Mouse (Mus musculus): ENCODE results near the gene Bcl11b.

DNA sequence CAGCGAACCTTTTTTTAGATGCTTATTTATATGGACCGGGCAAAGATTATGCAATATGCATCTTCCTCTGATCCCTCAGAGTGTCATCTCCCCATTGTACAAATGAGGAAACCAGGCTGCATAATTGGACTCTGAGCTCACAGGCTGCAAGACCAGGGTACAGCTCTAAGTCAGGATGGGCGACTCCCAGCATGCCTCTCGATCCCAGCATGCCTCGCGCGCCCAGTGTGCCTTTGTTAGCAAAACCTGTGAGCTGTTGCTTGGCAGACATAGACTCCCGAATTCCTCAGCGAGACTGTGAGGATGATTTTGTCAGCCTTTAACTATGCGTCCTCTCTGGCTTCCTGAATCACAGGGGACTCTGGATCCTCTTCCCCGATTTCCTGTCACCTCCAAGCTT, 98.9 kb downstream of the Bcl11b start:
- TF ChIP-seq CTCF (IDR thresholded peaks at IDR 0.05): no peak
- TF ChIP-seq POLR2A (IDR thresholded peaks at IDR 0.05; ENCODE audit: insufficient read depth, low read depth, low read length): no peak
